Mouse (Mus musculus) kidney, adult 11 months (tissue): ENCODE data around the gene Gngt2.
A peak's percentile ranks its signal among the peaks of the same experiment; 100 is the strongest.

Experiments used
- DNase-seq: peaks from one replicate; pipeline ENCODE4 v3.0.0; 2022

Gngt2 gene

GRCm38 (mm10) chr11:95837059-95837458, at the start of gene Gngt2:
Gngt2 (plus strand) TSS chr11:95837216.
- peak; percentile 87 for DNase-seq

GRCm38 (mm10) chr11:95789451-95789891, 47.5 kb upstream of the Gngt2 start:
- peak; percentile 52 for DNase-seq

- DNase-seq: no peak
Observed at GRCm38 (mm10) chr11:95791787-95792186, 45.2 kb upstream of the Gngt2 start.

- DNase-seq: no peak
Observed at GRCm38 (mm10) chr11:95792950-95793509, 44.0 kb upstream of the Gngt2 start.

GRCm38 (mm10) chr11:95794201-95794600, 42.8 kb upstream of the Gngt2 start:
- no peak for DNase-seq

GRCm38 (mm10) chr11:95795582-95795981, 41.4 kb upstream of the Gngt2 start:
- DNase-seq: peak; percentile 56

GRCm38 (mm10) chr11:95805010-95805409, 32.0 kb upstream of the Gngt2 start:
- no peak for DNase-seq

GRCm38 (mm10) chr11:95805527-95805926, 31.5 kb upstream of the Gngt2 start:
- no peak for DNase-seq

- no peak for DNase-seq
Observed at GRCm38 (mm10) chr11:95807884-95808283, 29.1 kb upstream of the Gngt2 start.

- no peak for DNase-seq
Observed at GRCm38 (mm10) chr11:95808448-95809011, 28.5 kb upstream of the Gngt2 start.

GRCm38 (mm10) chr11:95809603-95810002, 27.4 kb upstream of the Gngt2 start:
- no peak for DNase-seq

- DNase-seq: no peak
Observed at GRCm38 (mm10) chr11:95810828-95811227, 26.2 kb upstream of the Gngt2 start.

GRCm38 (mm10) chr11:95811741-95812140, 25.3 kb upstream of the Gngt2 start:
- DNase-seq: no peak

GRCm38 (mm10) chr11:95812224-95812623, 24.8 kb upstream of the Gngt2 start:
- no peak for DNase-seq

GRCm38 (mm10) chr11:95814101-95814500, 22.9 kb upstream of the Gngt2 start:
- no peak for DNase-seq

- DNase-seq: no peak
Observed at GRCm38 (mm10) chr11:95814857-95815256, 22.2 kb upstream of the Gngt2 start.

GRCm38 (mm10) chr11:95815412-95815811, 21.6 kb upstream of the Gngt2 start:
- DNase-seq: no peak

- peak; percentile 70 for DNase-seq
Observed at GRCm38 (mm10) chr11:95819138-95819537, 17.9 kb upstream of the Gngt2 start.

GRCm38 (mm10) chr11:95821511-95821910, 15.5 kb upstream of the Gngt2 start:
- no peak for DNase-seq

- no peak for DNase-seq
Observed at GRCm38 (mm10) chr11:95822437-95822836, 14.6 kb upstream of the Gngt2 start.

GRCm38 (mm10) chr11:95824071-95824876, 12.7 kb upstream of the Gngt2 start, which contains the start of gene Phospho1:
Phospho1 (plus strand) TSS chr11:95824499.
- DNase-seq: peak; percentile 88

- DNase-seq: no peak
Observed at GRCm38 (mm10) chr11:95824877-95825243, 12.2 kb upstream of the Gngt2 start.

GRCm38 (mm10) chr11:95825625-95826024, 11.4 kb upstream of the Gngt2 start:
- no peak for DNase-seq
